Mouse (Mus musculus) midbrain, embryonic 16.5 days (tissue): ENCODE data around the gene H1foo. TPM values are rescaled to one million over a fixed set of nuclear protein-coding genes. Genes with fewer than 3 reads are reported as not detected.

Source experiments
- ATAC-seq: fragments of 200-750 bp; cut with Nextera tagmentation; 2 replicates; pipeline ENCODE4 v1.8.0; 2017; ENCODE audit warnings: moderate TSS enrichment
- H3K27ac ChIP-seq: fragments of 300-500 bp; sonication (generic); 2 replicates; pipeline ENCODE4 v1.5.1; 2014; ENCODE audit warnings: mild to moderate bottlenecking, low read length, mixed read lengths
- H3K27me3 ChIP-seq: fragments of 300-500 bp; sonication (generic); 2 replicates; pipeline ENCODE4 v1.6.1; 2014; ENCODE audit warnings: low read depth, low read length, mixed read lengths; ENCODE audit not compliant: control insufficient read depth, insufficient read depth
- H3K36me3 ChIP-seq: fragments of 300-500 bp; sonication (generic); 2 replicates; pipeline ENCODE4 v1.6.1; 2014; ENCODE audit warnings: mild to moderate bottlenecking, low read length, moderate library complexity, mixed read lengths; ENCODE audit not compliant: control insufficient read depth, insufficient read depth
- H3K4me1 ChIP-seq: fragments of 300-500 bp; sonication (generic); 2 replicates; pipeline ENCODE4 v1.6.1; 2014; ENCODE audit warnings: mild to moderate bottlenecking, low read length, mixed read lengths; ENCODE audit not compliant: control insufficient read depth, insufficient read depth
- H3K4me2 ChIP-seq: fragments of 300-500 bp; sonication (generic); 2 replicates; pipeline ENCODE4 v1.6.1; 2014; ENCODE audit warnings: mild to moderate bottlenecking, low read length, mixed read lengths
- H3K4me3 ChIP-seq: fragments of 300-500 bp; sonication (generic); 2 replicates; pipeline ENCODE4 v1.5.1; 2014; ENCODE audit warnings: low read depth, mild to moderate bottlenecking, low read length, moderate library complexity, mixed read lengths
- H3K9ac ChIP-seq: fragments of 300-500 bp; sonication (generic); 2 replicates; pipeline ENCODE4 v1.6.1; 2014; ENCODE audit warnings: low read depth, low read length, mixed read lengths
- H3K9me3 ChIP-seq: fragments of 300-500 bp; sonication (generic); replicated peaks from 2 replicates; pipeline ENCODE4 v1.6.1; 2014; ENCODE audit warnings: mild to moderate bottlenecking, low read length, mixed read lengths; ENCODE audit not compliant: control insufficient read depth, poor library complexity, severe bottlenecking
- WGBS: fragments of 180-500 bp; shearing (Covaris S2); extraction: QIAGEN DNeasy Blood & Tissue Kit; methylation state at CpG from one replicate; pipeline ENCODE4 v1.1.7; 2014; 5-methylcytosine and 5-hydroxymethylcytosine counted together
- polyA plus RNA-seq: library from polyadenylated mRNA; unstranded; fragments of >200 nt; fragmentation: Nextera tagmentation; extraction: Ambion mirVana; gene quantifications from 2 replicates; pipeline ENCODE4 v1.2.1, GENCODE M21; 2015

Gene H1foo
- polyA plus RNA-seq, 1 experiment from 2014 or later = not detected

- no peak for ATAC-seq
- Histone ChIP-seq H3K4me2 (no peak overlapping the region; the same call in 1 of the 2 replicates), H3K9ac (no peak overlapping the region), H3K27me3 (peaks cover 40% of the 10 kb centered on the region), H3K27ac (no peak overlapping the region), H3K9me3 (no peaks in the 10 kb centered on the region), H3K4me3 (no peak overlapping the region), H3K4me1 (peaks cover 22% of the 10 kb centered on the region), H3K36me3 (no peaks in the 10 kb centered on the region)
- WGBS = 83% methylated on average over 9 of the region's 9 CpGs
Measured at GRCm38 (mm10) chr6:115990479-115990878, 45.7 kb downstream of the H1foo start.

GRCm38 (mm10) chr6:115991108-115991880 lies 46.6 kb downstream of the H1foo start:
- Histone ChIP-seq H3K9ac (no peak overlapping the region), H3K9me3 (no peaks in the 10 kb centered on the region), H3K4me2 (peak overlapping the region; percentile 24; the same call in 1 of the 2 replicates), H3K36me3 (no peaks in the 10 kb centered on the region), H3K4me3 (peak overlapping the region; percentile 12; the same call in 1 of the 2 replicates), H3K27ac (no peak overlapping the region), H3K4me1 (peaks cover 20% of the 10 kb centered on the region), H3K27me3 (peaks cover 46% of the 10 kb centered on the region)
- no peak for ATAC-seq
- WGBS = 30% methylated on average over 13 of the region's 13 CpGs

DNA sequence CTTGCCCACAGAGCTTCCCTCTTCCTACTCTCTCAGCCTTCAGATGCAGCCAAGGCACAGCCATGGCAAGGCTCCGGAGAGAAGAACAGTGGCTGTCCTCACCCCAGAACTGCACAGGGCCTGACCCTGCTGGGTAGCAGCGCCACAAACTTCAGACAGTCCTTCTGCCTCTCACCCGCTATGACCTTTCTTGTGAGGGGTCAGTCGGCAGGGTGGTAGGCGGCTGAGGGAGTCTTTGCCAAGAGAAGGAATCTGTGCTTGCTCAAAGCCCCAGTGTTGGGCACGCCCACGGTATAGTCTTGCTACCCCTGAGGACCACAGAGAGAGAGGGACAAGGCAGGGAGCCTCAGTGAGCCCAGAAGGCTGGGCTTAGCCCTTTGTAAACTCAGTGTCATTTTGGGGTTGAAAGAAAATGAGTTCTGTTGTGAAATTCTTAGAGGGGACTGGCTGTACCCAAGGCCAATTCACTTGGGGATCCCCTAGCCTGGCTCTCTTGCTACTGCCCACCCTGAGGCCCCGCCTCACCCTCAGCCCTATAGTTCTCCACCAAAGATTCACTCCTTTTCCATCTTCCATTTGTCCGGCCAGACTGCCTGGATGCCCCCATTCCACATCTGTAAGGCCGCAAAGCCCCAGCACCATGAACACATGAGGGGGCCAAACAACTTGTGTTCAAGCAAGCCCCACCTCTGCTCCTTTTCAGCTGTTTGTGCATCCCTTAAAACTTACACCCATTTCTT lies 47.3 kb downstream of the H1foo start:
- no peaks in the 10 kb centered on the region for H3K9me3 ChIP-seq
- H3K27ac ChIP-seq = no peak overlapping the region
- H3K9ac ChIP-seq = no peak overlapping the region
- H3K4me1 ChIP-seq = peaks cover 14% of the 10 kb centered on the region
- H3K4me2 ChIP-seq = peak overlapping the region; percentile 20; the same call in 1 of the 2 replicates
- H3K36me3 ChIP-seq = no peaks in the 10 kb centered on the region
- ATAC-seq = no peak
- WGBS = 36% methylated on average over 10 of the region's 10 CpGs
- H3K4me3 ChIP-seq = peak overlapping the region; percentile 12; the same call in 1 of the 2 replicates
- peaks cover 46% of the 10 kb centered on the region for H3K27me3 ChIP-seq

GRCm38 (mm10) chr6:115992981-115993380 lies 48.2 kb downstream of the H1foo start:
- Histone ChIP-seq H3K4me2 (peak overlapping the region; percentile 90), H3K9me3 (no peaks in the 10 kb centered on the region), H3K36me3 (no peaks in the 10 kb centered on the region), H3K27me3 (peaks cover 46% of the 10 kb centered on the region), H3K27ac (no peak overlapping the region), H3K4me3 (peak overlapping the region; percentile 52), H3K4me1 (peaks cover 14% of the 10 kb centered on the region), H3K9ac (no peak overlapping the region)
- 43% methylated on average over 6 of the region's 6 CpGs for WGBS
- ATAC-seq = no peak

DNA sequence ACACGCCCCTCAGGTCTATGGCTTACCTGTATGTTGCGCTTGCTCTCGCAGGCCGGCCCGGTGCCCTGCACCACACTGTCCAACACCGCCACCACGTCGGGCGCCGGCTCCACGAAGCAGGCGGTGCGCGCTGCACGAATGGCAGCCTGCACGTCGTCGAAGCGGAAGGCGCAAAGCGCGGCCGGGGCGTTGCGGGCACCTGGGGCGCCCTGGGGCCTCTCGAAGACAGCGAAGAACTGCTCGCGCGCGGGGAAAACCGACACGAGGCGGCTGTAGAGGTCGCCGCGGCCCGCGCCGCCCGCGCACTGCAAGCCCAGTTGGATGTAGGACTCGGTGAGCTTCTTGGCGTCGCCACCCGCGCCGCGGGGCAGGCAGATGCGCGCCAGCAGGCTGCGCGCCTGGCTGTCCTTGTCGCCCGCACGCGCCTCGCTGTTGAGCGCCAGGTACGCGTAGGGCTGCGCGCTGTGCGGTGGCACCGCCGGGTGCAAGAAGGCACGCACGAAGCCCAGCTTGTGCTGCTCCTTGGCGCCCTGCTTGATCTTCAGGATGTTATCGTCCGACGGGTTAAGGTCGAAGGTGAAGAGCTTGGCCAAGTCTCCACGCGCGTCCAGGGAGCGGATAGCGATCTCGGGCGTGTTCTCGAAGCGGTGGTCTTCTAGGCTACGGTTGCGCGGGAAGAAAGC lies 48.9 kb downstream of the H1foo start:
- H3K36me3 ChIP-seq = no peaks in the 10 kb centered on the region
- H3K9ac ChIP-seq = peak overlapping the region; percentile 57
- H3K4me3 ChIP-seq = peak overlapping the region; percentile 52
- no peaks in the 10 kb centered on the region for H3K9me3 ChIP-seq
- H3K27me3 ChIP-seq = peaks cover 46% of the 10 kb centered on the region
- 0 out of 2 replicates have a peak, but pooled peaks have one; percentile 12 for ATAC-seq
- no peak overlapping the region for H3K27ac ChIP-seq
- peaks cover 14% of the 10 kb centered on the region for H3K4me1 ChIP-seq
- H3K4me2 ChIP-seq = peak overlapping the region; percentile 90
- WGBS = 2% methylated on average over 85 of the region's 86 CpGs

GRCm38 (mm10) chr6:115994146-115994876 lies 49.6 kb downstream of the H1foo start:
- Histone ChIP-seq H3K9me3 (no peaks in the 10 kb centered on the region), H3K4me3 (peak overlapping the region; percentile 52), H3K36me3 (no peaks in the 10 kb centered on the region), H3K9ac (peak overlapping the region; percentile 57), H3K27ac (no peak overlapping the region; the same call in 1 of the 2 replicates), H3K4me2 (peak overlapping the region; percentile 90), H3K4me1 (peaks cover 14% of the 10 kb centered on the region), H3K27me3 (peaks cover 46% of the 10 kb centered on the region)
- WGBS = under 1% methylated on average over 66 of the region's 93 CpGs
- peak; percentile 13; the same call in 1 of the 2 replicates for ATAC-seq

GRCm38 (mm10) chr6:115994877-115995520 lies 50.3 kb downstream of the H1foo start, which contains the start of gene Plxnd1:
TSS of gene Plxnd1 (minus strand) at chr6:115995005.
- H3K9ac ChIP-seq = peak within 1 kb of the TSS; percentile 57
- no peak within 1 kb of the TSS; the same call in 1 of the 2 replicates for H3K27ac ChIP-seq

GRCm38 (mm10) chr6:115995531-115995941 lies 50.8 kb downstream of the H1foo start:
- ATAC-seq = no peak
- 65% methylated on average over 4 of the region's 4 CpGs for WGBS
- H3K4me1 ChIP-seq = peaks cover 14% of the 10 kb centered on the region
- H3K9me3 ChIP-seq = no peaks in the 10 kb centered on the region
- H3K9ac ChIP-seq = no peak overlapping the region
- H3K36me3 ChIP-seq = no peaks in the 10 kb centered on the region
- H3K27ac ChIP-seq = no peak overlapping the region
- H3K4me3 ChIP-seq = no peak overlapping the region; the same call in 1 of the 2 replicates
- H3K4me2 ChIP-seq = peak overlapping the region; percentile 90; the same call in 1 of the 2 replicates
- peaks cover 45% of the 10 kb centered on the region for H3K27me3 ChIP-seq

More at GRCm38 (mm10) chr6:115994877-115995520, 50.3 kb downstream of the H1foo start, which contains the start of gene Plxnd1:
- no peaks in the 10 kb centered on the region for H3K36me3 ChIP-seq
- peak within 1 kb of the TSS; percentile 90 for H3K4me2 ChIP-seq
- no peaks in the 10 kb centered on the region for H3K9me3 ChIP-seq
- H3K27me3 ChIP-seq = peaks cover 46% of the 10 kb centered on the region
- 0% methylated on average over 23 of the region's 51 CpGs for WGBS
- H3K4me3 ChIP-seq = peak within 1 kb of the TSS; percentile 52
- ATAC-seq = peak; percentile 31
- peaks cover 14% of the 10 kb centered on the region for H3K4me1 ChIP-seq
